In genomic region chr5:129914024-129914423, GRCm38 (mm10) we compare ENCODE assay signal across 9 mouse cellular contexts. TPM values are rescaled to one million over a fixed set of nuclear protein-coding genes. Genes with fewer than 3 reads are reported as not detected.
DNase-seq lines count a peak whose midpoint lies in the region; ATAC-seq lines count a peak whose summit lies in the region.
"Had no signal": no experiment of that assay in that cellular context is flagged by ENCODE, and none has a peak within 500 bp of the region (broad histone marks: within the 10 kb centered on the region; RNA-seq: fewer than 3 reads in every experiment).

No protein-coding gene starts in this region.

- no peak overlapping the region for H3K9ac ChIP-seq in heart, embryonic 12.5 days
- H3K9ac ChIP-seq: embryonic facial prominence, embryonic 12.5 days had no signal

- DNase-seq in heart, adult 11 months, result peak; percentile 91
- DNase-seq in A20 (ENCODE audit: low read depth, low spot score) (peak; percentile 68), NIH3T3 (ENCODE audit: low read depth) (peak; percentile 76)
- peak; percentile 72 for DNase-seq in induced T-regulatory cell, adult 2 months (ENCODE audit: low read depth)
- DNase-seq in gastrocnemius, postnatal 10 days, result no peak
- DNase-seq in layer of hippocampus, postnatal 14 days (ENCODE audit: low spot score in 2 of 2), result no peak

- WGBS in heart, embryonic 12.5 days, result 28% methylated on average over 2 of the region's 2 CpGs

- no peaks in the 10 kb centered on the region for H3K36me3 ChIP-seq in heart, embryonic 12.5 days
- H3K36me3 ChIP-seq: embryonic facial prominence, embryonic 12.5 days had no signal

- H3K27ac ChIP-seq in heart, embryonic 12.5 days (ENCODE audit: poor library complexity, severe bottlenecking), result no peak overlapping the region
- H3K27ac ChIP-seq: embryonic facial prominence, embryonic 12.5 days had no signal

- ATAC-seq in heart, embryonic 12.5 days (ENCODE audit: insufficient number of reproducible peaks, low FRiP score), result no peak
- peak; percentile 98 for ATAC-seq in megakaryocyte, adult 5-6 weeks (ENCODE audit: poor library complexity, severe bottlenecking)

- H3K27me3 ChIP-seq in heart, embryonic 12.5 days (replicated peaks), result no peaks in the 10 kb centered on the region
- H3K27me3 ChIP-seq: embryonic facial prominence, embryonic 12.5 days had no signal

- no peaks in the 10 kb centered on the region for H3K4me1 ChIP-seq in heart, embryonic 12.5 days (replicated peaks)

- H3K9me3 ChIP-seq in heart, embryonic 12.5 days (replicated peaks), result no peaks in the 10 kb centered on the region
- H3K9me3 ChIP-seq: embryonic facial prominence, embryonic 12.5 days had no signal

- H3K4me3 ChIP-seq in heart, embryonic 12.5 days, result no peak overlapping the region
- H3K4me3 ChIP-seq: embryonic facial prominence, embryonic 12.5 days had no signal

- H3K4me2 ChIP-seq in heart, embryonic 12.5 days, result no peak overlapping the region
- H3K4me2 ChIP-seq: embryonic facial prominence, embryonic 12.5 days had no signal

RNA-seq across cellular contexts. Expression of gene Nupr1l, which starts 5.7 kb away (rescaled TPM):
- 2.0 and 2.3 TPM in 2 replicates for polyA plus RNA-seq in heart, embryonic 12.5 days (2016; fragmentation: Nextera tagmentation; extraction: Ambion mirVana)
- total RNA-seq in megakaryocyte, adult 5-6 weeks (2015), result 0.71 and 2.9 TPM in 2 replicates
- total RNA-seq in megakaryocyte, adult 5-6 weeks (2017), result 0.66 and 2.1 TPM in 2 replicates
- total RNA-seq in gastrocnemius, postnatal 10 days (2021), result 1 to 10 TPM in 1 of 2 experiments, under 1 TPM in 1; 0.45 to 1.4 TPM
- 1 to 10 TPM; 2.1 to 2.4 TPM for total RNA-seq in layer of hippocampus, postnatal 14 days (2021)

RNA-seq across cellular contexts. Expression of gene Phkg1, which starts 15.7 kb away (rescaled TPM):
- 0.77 and 1.1 TPM in 2 replicates for polyA plus RNA-seq in heart, embryonic 12.5 days (2016; fragmentation: Nextera tagmentation; extraction: Ambion mirVana)
- not detected in 2 replicates for total RNA-seq in megakaryocyte, adult 5-6 weeks (2015)
- 0.41 TPM in 1 of 2 replicates, not detected in the other for total RNA-seq in megakaryocyte, adult 5-6 weeks (2017)
- 100 to 1,000 TPM; 199 to 205 TPM for total RNA-seq in gastrocnemius, postnatal 10 days (2021)
- total RNA-seq in layer of hippocampus, postnatal 14 days (2021), result 10 to 100 TPM; 19.7 to 20.3 TPM

RNA-seq across cellular contexts. Expression of gene Zbed5, which starts 18.5 kb away (rescaled TPM):
- polyA plus RNA-seq in heart, embryonic 12.5 days (2016; fragmentation: Nextera tagmentation; extraction: Ambion mirVana), result 3.5 and 4.5 TPM in 2 replicates
- 0.07 TPM in 1 of 2 replicates, not detected in the other for total RNA-seq in megakaryocyte, adult 5-6 weeks (2015)
- total RNA-seq in megakaryocyte, adult 5-6 weeks (2017), result not detected in 2 replicates
- 1 to 10 TPM; 1.1 to 1.9 TPM for total RNA-seq in gastrocnemius, postnatal 10 days (2021)
- 1 to 10 TPM; 4.2 to 4.6 TPM for total RNA-seq in layer of hippocampus, postnatal 14 days (2021)

RNA-seq across cellular contexts. Expression of gene Chchd2, which starts 26.8 kb away (rescaled TPM):
- 738 and 776 TPM in 2 replicates for polyA plus RNA-seq in heart, embryonic 12.5 days (2016; fragmentation: Nextera tagmentation; extraction: Ambion mirVana)
- 261 and 270 TPM in 2 replicates for total RNA-seq in megakaryocyte, adult 5-6 weeks (2015)
- 123 and 132 TPM in 2 replicates for total RNA-seq in megakaryocyte, adult 5-6 weeks (2017)
- 100 to 1,000 TPM; 404 to 489 TPM for total RNA-seq in gastrocnemius, postnatal 10 days (2021)
- total RNA-seq in layer of hippocampus, postnatal 14 days (2021), result 100 to 1,000 TPM; 412 to 435 TPM

RNA-seq across cellular contexts. Expression of gene Vkorc1l1, which starts 27.7 kb away (rescaled TPM):
- 23.2 and 24.2 TPM in 2 replicates for polyA plus RNA-seq in heart, embryonic 12.5 days (2016; fragmentation: Nextera tagmentation; extraction: Ambion mirVana)
- 34.7 and 39.4 TPM in 2 replicates for total RNA-seq in megakaryocyte, adult 5-6 weeks (2015)
- 17.9 and 18.6 TPM in 2 replicates for total RNA-seq in megakaryocyte, adult 5-6 weeks (2017)
- 10 to 100 TPM; 17.6 to 18.5 TPM for total RNA-seq in gastrocnemius, postnatal 10 days (2021)
- total RNA-seq in layer of hippocampus, postnatal 14 days (2021), result 10 to 100 TPM; 41.5 to 43.9 TPM

Comparison
In these comparisons a context has a peak if more than half of its experiments do, and no peak if none do; other contexts are left out.
1. DNase-seq: peak in heart, adult 11 months (single experiment), A20 (single experiment), NIH3T3 (single experiment) and induced T-regulatory cell, adult 2 months (single experiment); none in gastrocnemius, postnatal 10 days (single experiment) and layer of hippocampus, postnatal 14 days (0 of 2).
2. RNA of gene Phkg1, which starts 15.7 kb away (total RNA-seq): 199 to 205 TPM in gastrocnemius, postnatal 10 days and 19.7 to 20.3 TPM in layer of hippocampus, postnatal 14 days; 0.41 TPM in megakaryocyte, adult 5-6 weeks; every median in the first group is over 10 times any median in the second.